Mouse (Mus musculus) thymus, postnatal 0 days (tissue): ENCODE measurements around the gene Prkcg. TPM values are rescaled to one million over a fixed set of nuclear protein-coding genes. Genes with fewer than 3 reads are reported as not detected.
"Not testable (repeated sequence)": the region's sequence is repeated elsewhere in the genome, so short reads cannot be mapped to it uniquely, and the experiment has no call there.

Experiments used
- DNase-seq: peaks from one replicate; pipeline ENCODE4 v3.0.0-alpha.2; 2015; ENCODE audit warnings: low spot score
- polyA plus RNA-seq: library from polyadenylated mRNA; unstranded; fragments of >200 nt; fragmentation: Nextera tagmentation; extraction: Ambion mirVana; gene quantifications from 2 replicates; pipeline ENCODE4 v1.2.1, GENCODE M21; 2015

Prkcg gene
- 0.59 TPM in 1 of 2 replicates, not detected in the other for polyA plus RNA-seq

GRCm38 (mm10) chr7:3288976-3289970 lies at the start of gene Prkcg, which contains the start of gene Myadm:
Gene Prkcg, plus strand, starts transcription at chr7:3289179.
Gene Myadm, plus strand, starts transcription at chr7:3289080.
- DNase-seq = peak; percentile 32

DNA sequence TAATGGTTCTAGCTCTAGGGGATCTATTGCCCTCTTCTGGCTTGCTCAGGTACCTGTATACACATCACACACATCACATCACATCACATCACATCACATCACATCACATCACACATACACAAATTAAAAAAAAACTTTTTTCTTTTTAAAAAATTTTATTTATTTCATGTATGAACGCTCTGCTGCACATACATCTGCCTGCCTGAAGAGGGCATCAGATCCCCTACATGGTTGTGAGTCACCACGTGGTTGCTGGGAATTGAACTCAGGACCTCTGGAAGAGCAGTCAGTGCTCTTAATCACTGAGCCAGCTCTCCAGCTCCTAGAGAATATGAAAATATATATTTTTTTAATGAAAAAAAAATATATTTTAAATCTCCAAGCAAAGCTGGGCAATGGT lies 49.8 kb upstream of the Prkcg start:
- no peak for DNase-seq

- no peak for DNase-seq
These were observed 28.3 kb upstream of the Prkcg start for GRCm38 (mm10) chr7:3260701-3261100.

DNA sequence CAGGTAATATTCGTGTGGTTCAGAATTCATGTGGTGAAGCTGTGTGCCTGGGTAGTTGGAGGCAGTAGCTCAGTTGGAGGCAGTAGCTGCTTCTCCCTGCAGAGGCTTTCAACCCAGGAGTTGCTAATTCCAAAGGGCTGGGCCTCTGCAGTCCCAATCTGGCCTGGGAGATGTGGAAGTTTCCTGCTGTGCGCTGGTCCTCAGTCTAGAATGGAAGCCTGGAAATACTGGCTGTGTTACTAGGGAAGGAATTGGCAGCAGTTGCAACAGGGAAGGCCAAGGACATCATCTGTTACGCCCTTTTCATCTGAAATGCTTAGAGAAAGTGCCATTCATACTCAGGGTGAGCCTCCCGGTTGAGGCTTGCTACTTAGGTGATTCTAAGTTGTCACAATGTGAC lies 27.5 kb upstream of the Prkcg start:
- DNase-seq = no peak

GRCm38 (mm10) chr7:3262789-3263188 lies 26.2 kb upstream of the Prkcg start:
- peak; percentile 39 for DNase-seq

GRCm38 (mm10) chr7:3264390-3265022 lies 24.5 kb upstream of the Prkcg start:
- DNase-seq = peak; percentile 50

GRCm38 (mm10) chr7:3265311-3265710 lies 23.7 kb upstream of the Prkcg start:
- no peak for DNase-seq

DNA sequence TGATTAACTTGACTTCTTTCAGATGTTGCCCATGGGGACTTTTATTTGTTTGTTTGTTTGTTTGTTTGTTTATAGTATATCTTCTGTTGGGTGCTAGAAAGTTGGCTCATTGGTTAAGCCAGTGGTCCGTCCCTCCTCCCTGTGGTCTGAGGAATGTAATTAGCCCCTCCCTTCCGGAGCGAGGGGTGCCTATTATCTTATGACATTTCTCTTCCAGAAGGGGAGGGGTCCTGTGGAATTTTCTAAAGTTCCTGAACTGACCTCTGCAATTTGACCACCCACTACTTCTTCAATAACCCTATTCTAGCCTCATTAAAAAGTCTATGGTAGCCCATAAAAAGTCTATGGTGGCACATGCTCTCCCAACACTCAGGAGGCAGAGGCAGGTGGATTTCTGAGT lies 21.7 kb upstream of the Prkcg start:
- DNase-seq = no peak

GRCm38 (mm10) chr7:3267888-3268287 lies 21.1 kb upstream of the Prkcg start:
- DNase-seq = no peak

- DNase-seq = no peak
These were observed 20.7 kb upstream of the Prkcg start for GRCm38 (mm10) chr7:3268291-3268690.

- peak; percentile 65 for DNase-seq
These were observed 16.8 kb upstream of the Prkcg start for GRCm38 (mm10) chr7:3272206-3272605.

GRCm38 (mm10) chr7:3275455-3276170 lies 13.4 kb upstream of the Prkcg start:
- no peak for DNase-seq

GRCm38 (mm10) chr7:3276781-3277180 lies 12.2 kb upstream of the Prkcg start:
- not testable (repeated sequence) for DNase-seq

DNA sequence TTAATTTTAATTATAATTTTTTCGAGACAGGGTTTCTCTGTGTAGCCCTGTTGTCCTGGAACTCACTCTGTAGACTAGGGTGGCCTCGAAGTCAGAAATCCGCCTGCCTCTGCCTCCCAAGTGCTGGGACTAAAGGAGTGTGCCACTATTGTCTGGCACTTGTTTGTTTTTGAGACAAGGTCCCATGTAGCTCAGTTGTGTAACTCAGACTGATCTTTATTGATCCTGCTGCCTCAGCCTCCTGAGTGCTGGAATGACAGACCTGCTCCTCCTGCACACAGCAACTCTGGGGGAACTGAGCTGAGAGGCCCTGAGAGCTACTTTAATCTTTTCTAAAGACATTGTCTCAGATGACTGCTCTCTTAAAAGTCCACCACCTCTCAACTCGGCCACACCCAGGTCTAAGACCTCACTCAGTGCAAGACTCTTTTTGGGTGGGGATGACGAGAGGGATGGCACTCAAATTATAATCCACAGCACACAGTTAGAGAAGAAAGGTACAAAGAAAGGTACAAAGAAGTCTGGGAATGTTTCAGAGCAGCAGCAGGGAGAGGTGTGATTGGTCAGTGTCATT lies 8.8 kb upstream of the Prkcg start:
- no peak for DNase-seq

- DNase-seq = no peak
These were observed 8.3 kb upstream of the Prkcg start for GRCm38 (mm10) chr7:3280654-3281153.

- no peak for DNase-seq
These were observed 7.2 kb upstream of the Prkcg start for GRCm38 (mm10) chr7:3281741-3282140.

DNA sequence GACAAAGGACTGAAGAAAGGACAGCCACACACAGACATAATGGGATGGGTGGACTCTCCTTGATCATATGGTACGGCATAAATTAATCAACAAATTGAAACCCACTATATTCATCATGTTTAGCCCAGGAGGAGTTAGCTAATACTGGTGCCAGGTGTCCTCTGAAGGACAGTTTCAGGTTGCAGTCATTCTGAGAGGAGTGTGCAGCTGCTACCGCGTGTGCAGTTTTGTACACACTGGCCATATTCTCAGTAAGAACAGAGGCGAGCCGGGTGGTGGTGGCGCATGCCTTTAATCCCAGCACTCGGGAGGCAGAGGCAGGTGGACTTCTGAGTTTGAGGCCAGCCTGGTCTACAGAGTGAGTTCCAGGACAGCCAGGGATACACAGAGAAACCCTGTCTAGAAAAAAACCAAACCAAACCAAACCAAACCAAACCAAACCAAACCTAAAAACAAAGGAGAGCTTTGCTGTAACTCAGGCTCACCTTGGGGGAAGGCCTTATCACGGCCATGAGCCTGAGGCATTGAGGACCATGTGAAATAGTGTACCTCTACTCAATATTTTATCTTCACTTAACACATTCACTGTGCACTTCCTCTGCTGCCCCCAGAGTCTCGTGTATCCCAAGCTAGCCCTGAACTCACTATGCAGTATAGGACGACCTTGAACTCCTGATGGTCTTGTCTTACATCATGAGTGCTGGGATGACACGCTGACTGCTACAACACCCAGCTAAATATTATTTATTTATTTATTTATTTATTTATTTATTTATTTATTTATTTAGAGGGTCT lies 5.7 kb upstream of the Prkcg start:
- no peak for DNase-seq

DNA sequence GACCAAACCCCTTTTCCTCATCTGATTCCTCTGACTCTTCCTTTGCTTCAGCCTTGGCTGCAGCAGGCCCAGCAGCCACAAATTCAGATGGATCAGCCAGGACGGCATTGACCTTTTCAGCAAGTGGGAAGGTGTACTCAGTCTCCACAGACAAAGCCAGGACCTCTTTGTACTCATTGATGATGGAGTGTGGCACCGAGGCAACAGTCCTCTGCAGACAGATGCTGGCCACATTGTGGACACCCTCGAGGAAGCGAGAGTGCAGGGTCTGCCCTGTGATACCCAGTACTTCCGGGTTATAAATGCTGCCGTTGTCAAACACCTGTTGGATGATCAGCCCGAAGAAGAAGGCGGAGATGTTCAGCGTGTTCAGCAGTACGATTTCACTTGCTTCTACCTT lies 4.4 kb upstream of the Prkcg start:
- no peak for DNase-seq

GRCm38 (mm10) chr7:3286036-3286435 lies 2.9 kb upstream of the Prkcg start:
- no peak for DNase-seq

DNA sequence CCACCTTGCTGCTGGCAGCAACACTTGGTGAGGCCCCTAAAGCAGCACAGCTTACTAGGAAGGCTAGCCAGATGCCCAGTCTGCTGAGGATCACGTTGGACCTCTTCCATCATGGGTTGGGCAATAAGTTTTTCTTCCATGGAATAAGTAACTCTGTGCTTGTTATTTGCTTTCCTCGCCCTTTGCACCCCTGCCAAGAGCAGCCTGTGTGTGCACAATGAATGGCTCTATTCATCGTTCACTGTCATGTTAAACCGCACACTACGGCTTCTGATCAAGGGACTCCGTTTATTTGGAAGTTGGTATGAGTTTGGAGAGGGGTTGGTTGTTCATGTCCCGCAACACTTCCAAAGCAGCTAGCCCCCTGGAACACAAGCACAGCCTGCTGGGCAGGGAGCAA lies 1.8 kb upstream of the Prkcg start:
- no peak for DNase-seq
